Mouse (Mus musculus) neutrophil, adult 59 days (primary cell): ENCODE results near the gene Mia2. TPM values are rescaled to one million over a fixed set of nuclear protein-coding genes. Genes with fewer than 3 reads are reported as not detected.

Source experiments
- total RNA-seq, 2 experiments: library from RNA; stranded (reverse); gene quantifications; 1 replicate in 1 of 2; 2 replicates in 1 of 2; pipeline ENCODE4 v1.2.4; 2023

The Mia2 gene
- 100 to 1,000 TPM; 118 to 129 TPM for total RNA-seq

DNA sequence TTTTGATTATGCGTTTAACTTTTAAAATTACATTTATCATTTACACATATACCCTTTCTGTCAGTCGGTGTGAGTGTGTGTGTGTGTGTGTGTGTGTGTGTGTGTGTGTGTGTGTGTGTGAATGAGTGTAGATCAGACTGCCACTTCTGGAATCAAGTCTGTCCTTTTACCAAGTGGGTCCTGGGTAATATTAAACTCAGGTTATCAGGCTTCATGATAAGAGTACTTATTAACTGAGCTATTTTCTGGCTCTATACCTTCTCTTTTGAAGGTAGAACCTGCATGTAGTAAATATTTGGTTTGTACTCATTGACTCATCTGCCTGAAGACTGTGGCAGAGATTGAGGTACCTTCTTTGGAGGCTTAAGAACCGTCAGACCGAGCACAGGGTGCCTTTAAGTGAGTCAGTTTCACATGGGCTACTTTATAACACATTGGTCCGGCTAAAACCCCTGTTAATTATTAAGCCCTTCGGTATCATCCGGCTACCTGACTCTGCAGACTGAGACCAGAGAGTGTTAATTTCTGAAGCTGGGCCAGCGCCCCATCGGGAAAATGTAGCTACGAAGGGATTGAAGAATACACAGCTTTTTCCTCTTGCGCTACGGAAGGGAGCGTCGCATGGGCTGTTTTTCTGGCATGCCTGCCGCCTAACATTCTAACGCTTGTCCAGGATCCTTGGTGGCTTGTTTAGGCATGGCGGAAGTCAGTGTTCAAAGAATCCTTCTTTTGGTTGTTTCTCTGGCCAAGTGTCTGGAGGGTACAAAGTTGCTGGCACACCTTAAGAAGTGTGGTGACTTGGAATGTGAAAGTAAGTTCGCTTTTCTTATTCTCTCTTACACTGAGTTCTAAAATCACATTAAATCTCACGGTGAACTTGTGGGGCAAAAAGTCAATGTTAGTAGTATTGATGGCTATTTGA, at the start of gene Mia2:
TSS of gene Mia2 (plus strand) at position 696 of the 922 bp plus-strand sequence.

DNA sequence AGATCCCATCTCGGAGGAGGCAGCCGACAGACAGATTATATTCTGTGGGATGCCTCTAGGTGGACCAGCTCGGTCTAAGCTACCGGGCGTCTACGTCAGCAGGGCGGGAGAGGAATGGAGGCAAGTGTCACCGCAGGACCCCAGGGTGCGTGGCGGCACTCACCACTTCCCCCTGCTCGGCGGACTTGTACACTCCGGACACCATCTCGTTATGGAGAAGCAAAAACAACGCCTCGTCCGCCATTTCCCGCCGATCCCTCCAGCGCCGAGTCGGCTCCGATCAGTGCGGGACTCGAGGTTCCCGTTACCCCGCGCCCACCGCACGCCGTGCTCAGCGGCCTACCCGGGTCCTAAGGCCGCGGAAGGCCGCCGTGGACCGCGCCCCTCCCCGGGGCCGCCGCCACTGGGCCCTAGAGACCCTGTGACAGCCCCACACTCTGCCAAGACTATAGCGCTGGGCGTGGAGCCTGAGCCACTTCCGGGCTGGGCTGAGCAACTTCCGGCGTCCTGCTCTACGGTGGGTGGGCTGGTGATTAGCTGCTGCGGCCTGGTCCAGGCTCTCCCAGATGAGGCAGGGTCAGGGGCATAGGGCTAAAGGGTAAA, 34.5 kb upstream of the Mia2 start, which contains the start of gene Trappc6b:
TSS of gene Trappc6b (minus strand) at position 480 of the 603 bp plus-strand sequence.

DNA sequence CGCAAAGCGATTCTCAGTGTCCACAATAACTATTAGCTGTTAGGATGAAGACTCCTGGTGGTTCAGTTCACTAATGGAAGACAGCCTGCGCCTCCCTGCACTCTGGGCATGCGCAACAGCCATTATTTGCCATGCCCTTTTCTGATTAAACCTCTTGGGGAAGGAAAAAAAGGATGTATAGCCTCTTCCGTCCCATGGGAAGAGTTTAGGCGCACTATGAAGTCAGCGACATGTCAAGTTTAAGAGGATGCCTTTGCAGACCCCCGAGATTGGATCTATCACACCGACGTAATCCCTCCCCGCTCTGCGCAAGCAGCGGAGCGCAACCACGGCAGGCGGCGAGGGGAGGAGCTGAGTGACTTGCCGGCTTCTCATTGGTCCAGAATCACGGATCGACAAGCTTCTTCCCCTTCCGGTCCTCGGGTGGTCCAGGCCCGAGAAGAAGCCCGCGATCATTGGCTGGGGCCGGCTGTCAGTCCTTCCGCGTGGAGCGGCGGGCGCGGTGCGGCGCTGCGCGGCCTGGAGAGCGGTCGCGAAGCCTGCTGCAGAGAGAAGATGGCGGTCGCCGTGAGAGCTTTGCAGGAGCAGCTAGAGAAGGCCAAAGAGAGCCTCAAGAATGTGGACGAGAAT, 29.0 kb upstream of the Mia2 start, which contains the start of gene Pnn:
TSS of gene Pnn (plus strand) at position 437 of the 630 bp plus-strand sequence.

DNA sequence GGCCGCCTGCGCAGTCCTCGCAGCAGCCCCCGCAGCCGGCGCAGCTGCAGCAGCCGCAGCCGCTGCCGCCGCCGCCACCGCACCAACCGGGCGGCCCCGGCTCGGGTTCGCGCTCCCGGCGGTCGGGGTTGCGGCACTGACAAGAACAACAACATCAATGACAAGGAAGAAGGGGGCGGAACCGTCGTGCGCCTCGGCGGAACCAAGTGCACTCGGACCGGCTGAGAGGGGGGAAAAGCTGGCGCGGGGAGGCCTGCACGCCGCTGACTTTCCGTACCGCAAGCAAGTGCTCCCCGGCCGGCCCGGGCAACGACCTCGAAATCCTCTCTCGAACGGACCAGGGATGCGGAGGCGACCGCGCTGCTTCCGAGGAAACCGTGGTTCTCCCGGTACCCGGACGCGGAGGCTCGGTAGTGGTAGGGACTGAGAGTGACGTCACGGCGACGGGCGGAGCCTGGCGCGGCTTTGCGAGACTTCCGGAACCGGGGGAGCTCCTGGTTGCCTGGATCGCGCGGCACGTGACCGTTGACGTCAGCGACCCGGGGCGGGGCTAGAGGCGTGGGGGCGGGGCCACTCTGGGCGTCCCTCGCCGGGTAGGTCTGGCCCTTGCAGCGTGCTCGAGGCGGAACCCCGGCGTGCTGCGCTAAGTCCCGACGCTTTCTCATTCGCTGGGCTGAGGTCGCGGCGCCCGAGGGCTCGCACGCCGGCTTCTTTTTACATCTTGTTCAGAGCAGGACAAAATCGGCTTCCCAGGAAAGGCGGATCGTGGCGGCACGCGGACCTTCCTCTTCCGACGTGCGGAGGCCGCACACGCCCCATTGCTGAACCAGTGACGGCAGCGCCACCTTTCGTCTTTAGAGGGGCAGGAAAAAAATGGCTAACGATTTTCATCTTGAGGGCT, 124.0 kb downstream of the Mia2 start, which contains the start of gene Fbxo33:
TSS of gene Fbxo33 (minus strand) at position 401 of the 901 bp plus-strand sequence.

Other genes starting within 250 kb of the Mia2 start
- gene Sec23a, start 83.8 kb upstream of the Mia2 start, total RNA-seq: 10 to 100 TPM; 21.4 to 22.2 TPM
- 1 to 10 TPM; 7.4 to 9.6 TPM for gene Gemin2, start 82.4 kb upstream of the Mia2 start, total RNA-seq
- gene Trappc6b, start 34.3 kb upstream of the Mia2 start, total RNA-seq: 10 to 100 TPM; 39.7 to 56.0 TPM
- gene Pnn, start 28.9 kb upstream of the Mia2 start, total RNA-seq: 10 to 100 TPM; 35.2 to 37.4 TPM
- gene Fbxo33, start 123.9 kb downstream of the Mia2 start, total RNA-seq: 10 to 100 TPM; 44.6 to 46.7 TPM